10 mouse cellular contexts compared by ENCODE assay signal in the genomic region with DNA sequence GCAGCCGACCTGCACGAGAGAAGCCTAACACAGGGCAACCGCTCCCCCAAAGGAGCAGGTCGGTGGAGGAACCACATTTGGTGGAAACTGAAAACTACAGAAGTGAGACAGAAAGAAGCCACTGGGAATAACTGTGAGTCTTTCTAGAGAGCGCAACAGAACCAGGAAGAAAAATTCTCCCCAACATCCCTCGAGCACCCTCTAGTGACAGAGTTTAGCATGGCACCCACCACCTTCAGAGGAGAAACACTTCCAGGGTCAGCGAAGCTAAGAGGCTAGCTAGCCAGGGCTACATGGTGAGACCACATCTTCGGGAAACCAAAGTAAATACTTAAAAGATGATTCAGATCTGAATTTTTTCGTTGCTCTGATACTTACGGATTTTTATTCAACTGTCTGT. TPM values are rescaled to one million over a fixed set of nuclear protein-coding genes. Genes with fewer than 3 reads are reported as not detected.
DNase-seq lines count a peak whose midpoint lies in the region; ATAC-seq and TF ChIP-seq lines count a peak whose summit lies in the region.
"Had no signal": no experiment of that assay in that cellular context is flagged by ENCODE, and none has a peak within 500 bp of the region (broad histone marks: within the 10 kb centered on the region; RNA-seq: fewer than 3 reads in every experiment).

No protein-coding gene starts in this region.

- no peaks in the 10 kb centered on the region for H3K9me3 ChIP-seq in intestine, postnatal 0 days (ENCODE audit: control insufficient read depth)
- no peaks in the 10 kb centered on the region for H3K9me3 ChIP-seq in intestine, embryonic 16.5 days (ENCODE audit: control insufficient read depth, low read length)
- H3K9me3 ChIP-seq: heart, embryonic 15.5 days; limb, embryonic 15.5 days had no signal

- DNase-seq in thymus, postnatal 14 days = peak; percentile 27
- no peak for DNase-seq in thymus, postnatal 0 days (ENCODE audit: low spot score)
- DNase-seq in frontal cortex, postnatal 36 days (ENCODE audit: low spot score in 2 of 2) = peak; percentile 41 to 54
- DNase-seq in thymus, postnatal 4 days = peak; percentile 52
- DNase-seq in T-cell, adult 2 months (ENCODE audit: low spot score) = no peak
- no peak for DNase-seq in urinary bladder, adult 2 months (ENCODE audit: low spot score)

- H3K4me2 ChIP-seq in intestine, postnatal 0 days (replicated peaks; ENCODE audit: low read depth) = no peak overlapping the region
- H3K4me2 ChIP-seq in intestine, embryonic 16.5 days (ENCODE audit: low read depth, low read length) = no peak overlapping the region
- H3K4me2 ChIP-seq: heart, embryonic 15.5 days; limb, embryonic 15.5 days had no signal

- no peak overlapping the region for H3K4me3 ChIP-seq in intestine, postnatal 0 days (ENCODE audit: low read depth, low read length)
- no peak overlapping the region for H3K4me3 ChIP-seq in intestine, embryonic 16.5 days (ENCODE audit: low read length)
- H3K4me3 ChIP-seq: heart, embryonic 15.5 days; limb, embryonic 15.5 days had no signal

- no peaks in the 10 kb centered on the region for H3K27me3 ChIP-seq in intestine, postnatal 0 days (replicated peaks; ENCODE audit: control insufficient read depth, insufficient read depth, low read length)
- no peaks in the 10 kb centered on the region for H3K27me3 ChIP-seq in intestine, embryonic 16.5 days (replicated peaks; ENCODE audit: control insufficient read depth, insufficient read depth, low read length)
- H3K27me3 ChIP-seq: heart, embryonic 15.5 days; limb, embryonic 15.5 days had no signal

- no peak overlapping the region for H3K27ac ChIP-seq in intestine, postnatal 0 days (ENCODE audit: low read depth, low read length)
- no peak overlapping the region for H3K27ac ChIP-seq in intestine, embryonic 16.5 days (ENCODE audit: low read length)
- H3K27ac ChIP-seq: heart, embryonic 15.5 days; limb, embryonic 15.5 days had no signal

- H3K9ac ChIP-seq in intestine, postnatal 0 days (ENCODE audit: low read depth, low read length) = no peak overlapping the region
- H3K9ac ChIP-seq in intestine, embryonic 16.5 days (ENCODE audit: low read depth, low read length) = no peak overlapping the region
- H3K9ac ChIP-seq: heart, embryonic 15.5 days; limb, embryonic 15.5 days had no signal

- H3K4me1 ChIP-seq in intestine, postnatal 0 days (replicated peaks; ENCODE audit: control insufficient read depth, insufficient read depth, low read length) = no peaks in the 10 kb centered on the region
- H3K4me1 ChIP-seq in intestine, embryonic 16.5 days (ENCODE audit: control insufficient read depth, insufficient read depth, low read length) = no peaks in the 10 kb centered on the region
- H3K4me1 ChIP-seq: heart, embryonic 15.5 days; limb, embryonic 15.5 days had no signal

- ATAC-seq in intestine, postnatal 0 days = no peak
- ATAC-seq in intestine, embryonic 16.5 days = no peak

- peak; percentile 59 for TF ChIP-seq CTCF in intestine, postnatal 0 days (IDR thresholded peaks at IDR 0.05; ENCODE audit: low read depth)

- H3K36me3 ChIP-seq in intestine, postnatal 0 days (ENCODE audit: control insufficient read depth, insufficient read depth) = no peaks in the 10 kb centered on the region
- no peaks in the 10 kb centered on the region for H3K36me3 ChIP-seq in intestine, embryonic 16.5 days (ENCODE audit: control insufficient read depth, insufficient read depth, low read length)
- H3K36me3 ChIP-seq: heart, embryonic 15.5 days; limb, embryonic 15.5 days had no signal

- WGBS in intestine, postnatal 0 days = 78% methylated on average over 10 of the region's 10 CpGs
- 83% methylated on average over 10 of the region's 10 CpGs for WGBS in intestine, embryonic 16.5 days

RNA-seq across cellular contexts. Expression of a gene that starts 47.9 kb away (rescaled TPM):
- 7.7 and 8.0 TPM in 2 replicates for polyA plus RNA-seq in intestine, postnatal 0 days (2015; fragmentation: Nextera tagmentation; extraction: Ambion mirVana)
- 14.8 and 15.3 TPM in 2 replicates for polyA plus RNA-seq in intestine, embryonic 16.5 days (2015; fragmentation: Nextera tagmentation; extraction: Ambion mirVana)
- polyA plus RNA-seq in thymus, postnatal 0 days (2015; fragmentation: Nextera tagmentation; extraction: Ambion mirVana) = 15.8 and 17.5 TPM in 2 replicates
- polyA plus RNA-seq in urinary bladder, adult 2 months (2012; rRNA removed) = 5.7 and 7.5 TPM in 2 replicates

Comparison
In these comparisons a context has a peak if more than half of its experiments do, and no peak if none do; other contexts are left out.
1. DNase-seq: peak in thymus, postnatal 14 days (single experiment), frontal cortex, postnatal 36 days (2 of 2) and thymus, postnatal 4 days (single experiment); none in thymus, postnatal 0 days (single experiment), T-cell, adult 2 months (single experiment) and urinary bladder, adult 2 months (single experiment).